Mouse (Mus musculus) cerebellum, postnatal 25 days (tissue): ENCODE results near the gene Tspan5.

Experiments
- DNase-seq, 2 experiments: peaks; one replicate each; pipeline ENCODE4 v3.0.0; 2021; ENCODE audit warnings: mixed read lengths in 2 of 2

Tspan5 gene

GRCm38 (mm10) chr3:138945516-138945915, 203.5 kb downstream of the Tspan5 start:
- no peak for DNase-seq

- DNase-seq: no peak
These were observed 207.1 kb downstream of the Tspan5 start for GRCm38 (mm10) chr3:138949081-138949480.

GRCm38 (mm10) chr3:138955220-138955619, 213.2 kb downstream of the Tspan5 start:
- no peak for DNase-seq
